Comparison of ENCODE assay signal across 10 mouse cellular contexts in the genomic region with DNA sequence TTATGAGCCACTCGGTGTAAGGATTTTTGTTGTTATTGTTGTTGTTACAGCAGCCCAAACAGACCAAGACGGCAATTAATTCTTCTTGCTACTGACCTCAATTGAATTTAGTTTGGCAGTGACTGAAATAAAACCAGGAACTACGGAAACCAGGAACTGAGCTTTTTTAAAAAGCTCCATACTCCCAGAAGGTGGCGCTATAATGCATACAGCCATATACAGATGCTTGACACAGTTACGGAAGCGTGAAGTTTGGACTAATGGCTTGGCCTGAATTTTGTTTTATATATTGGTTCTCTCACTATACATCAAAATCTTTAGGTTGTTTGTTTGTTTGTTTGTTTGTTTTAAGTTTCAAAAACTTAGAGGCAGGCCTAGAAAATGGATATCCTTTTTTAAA.
A peak's percentile ranks its signal among the peaks of the same experiment; 100 is the strongest.
DNase-seq lines count a peak whose midpoint lies in the region; ATAC-seq and TF ChIP-seq lines count a peak whose summit lies in the region.
"Had no signal": no experiment of that assay in that cellular context is flagged by ENCODE, and none has a peak within 500 bp of the region (broad histone marks: within the 10 kb centered on the region; RNA-seq: fewer than 3 reads in every experiment).

No protein-coding gene starts in this region.

- H3K27me3 ChIP-seq in kidney, postnatal 0 days (ENCODE audit: insufficient read depth, low read length) = no peaks in the 10 kb centered on the region
- H3K27me3 ChIP-seq in CH12.LX (replicated peaks) = no peaks in the 10 kb centered on the region
- no peaks in the 10 kb centered on the region for H3K27me3 ChIP-seq in hindbrain, embryonic 16.5 days (replicated peaks; ENCODE audit: control insufficient read depth, insufficient read depth, low read length)
- H3K27me3 ChIP-seq: limb, embryonic 15.5 days had no signal

- dilution Hi-C loops in CH12.LX (cut with MboI; ENCODE audit: extremely low pct_ligation_motif_present, extremely low pct_unique_long_range_greater_than_20kb, low sequenced_read_pairs) = no loop called here

- ATAC-seq in kidney, postnatal 0 days (replicated peaks; ENCODE audit: low FRiP score, low read depth) = no peak
- ATAC-seq in hindbrain, embryonic 16.5 days = no peak

- H3K79me2 ChIP-seq in CH12.LX (replicated peaks; ENCODE audit: control insufficient read depth, extremely low read depth, insufficient read depth, poor library complexity, severe bottlenecking) = no peaks in the 10 kb centered on the region

- H3K4me3 ChIP-seq in kidney, postnatal 0 days (replicated peaks; ENCODE audit: low read depth, low read length) = no peak overlapping the region
- H3K4me3 ChIP-seq in CH12.LX (replicated peaks in 1 of 3; ENCODE audit: low read depth in 2 of 3, low read length in 2 of 3, poor library complexity in 1 of 3) = no peak overlapping the region
- no peak overlapping the region for H3K4me3 ChIP-seq in cortical plate, adult 2 months (ENCODE audit: insufficient read depth, low read length)
- no peak overlapping the region for H3K4me3 ChIP-seq in hindbrain, embryonic 16.5 days (ENCODE audit: low read length)
- H3K4me3 ChIP-seq: limb, embryonic 15.5 days; myocyte had no signal

- intact Hi-C loops in gastrocnemius, postnatal 36 days (cut with DNase I) = no loop called here

- TF ChIP-seq RAD21 in CH12.LX (IDR thresholded peaks at IDR 0.05; ENCODE audit: low read depth, low read length) = peak; percentile 30

- no peaks in the 10 kb centered on the region for H3K9me3 ChIP-seq in kidney, postnatal 0 days (replicated peaks; ENCODE audit: low read length)
- H3K9me3 ChIP-seq in CH12.LX (replicated peaks; ENCODE audit: low read length) = no peaks in the 10 kb centered on the region
- no peaks in the 10 kb centered on the region for H3K9me3 ChIP-seq in hindbrain, embryonic 16.5 days (ENCODE audit: control insufficient read depth, low read length)
- H3K9me3 ChIP-seq: limb, embryonic 15.5 days had no signal

- no peak for TF ChIP-seq EP300 in CH12.LX (IDR thresholded peaks at IDR 0.05; ENCODE audit: low read length)

- WGBS in kidney, postnatal 0 days = 50% methylated on average over 6 of the region's 6 CpGs
- 61% methylated on average over 6 of the region's 6 CpGs for WGBS in hindbrain, embryonic 16.5 days

- no peaks in the 10 kb centered on the region for H3K4me1 ChIP-seq in kidney, postnatal 0 days (replicated peaks; ENCODE audit: insufficient read depth, low read length)
- no peaks in the 10 kb centered on the region for H3K4me1 ChIP-seq in CH12.LX (ENCODE audit: control insufficient read depth in 1 of 2, insufficient read depth in 2 of 2)
- no peaks in the 10 kb centered on the region for H3K4me1 ChIP-seq in cortical plate, adult 2 months (ENCODE audit: control insufficient read depth, insufficient read depth, low read length)
- no peaks in the 10 kb centered on the region for H3K4me1 ChIP-seq in hindbrain, embryonic 16.5 days (ENCODE audit: control insufficient read depth, insufficient read depth, low read depth, low read length)
- H3K4me1 ChIP-seq: limb, embryonic 15.5 days had no signal

- no peak overlapping the region for H3K9ac ChIP-seq in kidney, postnatal 0 days (ENCODE audit: low read depth, low read length)
- H3K9ac ChIP-seq in CH12.LX (ENCODE audit: insufficient read depth, low read depth) = no peak overlapping the region
- no peak overlapping the region for H3K9ac ChIP-seq in hindbrain, embryonic 16.5 days (ENCODE audit: low read depth, low read length)
- H3K9ac ChIP-seq: limb, embryonic 15.5 days had no signal

- peak; percentile 13 to 23 for DNase-seq in cerebellum, postnatal 10 days
- DNase-seq in cerebellum, postnatal 36 days = no peak
- DNase-seq in kidney, postnatal 0 days (ENCODE audit: low spot score) = peak; percentile 63
- no peak for DNase-seq in kidney, adult 11 months
- no peak for DNase-seq in CH12.LX (ENCODE audit: extremely low read depth)
- DNase-seq in gastrocnemius, postnatal 36 days = no peak

- H3K4me2 ChIP-seq in kidney, postnatal 0 days (ENCODE audit: low read length) = no peak overlapping the region
- no peak overlapping the region for H3K4me2 ChIP-seq in CH12.LX (ENCODE audit: insufficient read depth, low read depth, poor library complexity, severe bottlenecking)
- no peak overlapping the region for H3K4me2 ChIP-seq in hindbrain, embryonic 16.5 days (ENCODE audit: low read length)
- H3K4me2 ChIP-seq: limb, embryonic 15.5 days had no signal

- H3K36me3 ChIP-seq in kidney, postnatal 0 days (ENCODE audit: insufficient read depth, low read length) = no peaks in the 10 kb centered on the region
- no peaks in the 10 kb centered on the region for H3K36me3 ChIP-seq in CH12.LX (replicated peaks in 1 of 2; ENCODE audit: control insufficient read depth in 1 of 2, insufficient read depth in 1 of 2, low read length in 1 of 2)
- no peaks in the 10 kb centered on the region for H3K36me3 ChIP-seq in hindbrain, embryonic 16.5 days (ENCODE audit: control insufficient read depth, insufficient read depth, low read length)
- H3K36me3 ChIP-seq: limb, embryonic 15.5 days had no signal

- no peak for TF ChIP-seq POLR2A in CH12.LX (IDR thresholded peaks at IDR 0.05; ENCODE audit: low read depth, low read length)
- no peak for TF ChIP-seq POLR2A in cortical plate, adult 2 months (IDR thresholded peaks at IDR 0.05; ENCODE audit: extremely low read depth, insufficient read depth, low read length)

- in situ Hi-C loops in CH12.LX (cut with MboI; ENCODE audit: low pct_ligation_motif_present, low pct_unique_long_range_greater_than_20kb, low sequenced_read_pairs) = loop anchor here (25.0 kb wide), 1 partner anchor 206 kb away; no protein-coding TSS in a partner anchor

- TF ChIP-seq CTCF in kidney, postnatal 0 days (IDR thresholded peaks at IDR 0.05; ENCODE audit: low read depth) = peak; percentile 65
- peak in 1 of 2 experiments; percentile 56; a peak in 3 of 4 replicates for TF ChIP-seq CTCF in CH12.LX (conservative IDR thresholded peaks at IDR 0.05 in 1 of 2, IDR thresholded peaks at IDR 0.05 in 1 of 2; ENCODE audit: low read depth in 2 of 2, low read length in 2 of 2)
- peak; percentile 18; the same call in 1 of the 2 replicates for TF ChIP-seq CTCF in cortical plate, adult 2 months (IDR thresholded peaks at IDR 0.05; ENCODE audit: extremely low read depth, insufficient read depth, low read length)

- H3K27ac ChIP-seq in kidney, postnatal 0 days = no peak overlapping the region
- no peak overlapping the region for H3K27ac ChIP-seq in CH12.LX (ENCODE audit: insufficient read depth, low read depth)
- no peak overlapping the region for H3K27ac ChIP-seq in cortical plate, adult 2 months (ENCODE audit: insufficient read depth, low read length)
- no peak overlapping the region for H3K27ac ChIP-seq in hindbrain, embryonic 16.5 days (ENCODE audit: low read depth, low read length)
- H3K27ac ChIP-seq: limb, embryonic 15.5 days had no signal

TF ChIP-seq in CH12.LX, 34 proteins besides CTCF, POLR2A, EP300 and RAD21:
- no peak for TF ChIP-seq UBTF (IDR thresholded peaks at IDR 0.05; ENCODE audit: low read depth, low read length)
- peak; percentile 52; the same call in 1 of the 2 replicates for TF ChIP-seq SMC3 (IDR thresholded peaks at IDR 0.05; ENCODE audit: low read depth, low read length)

Comparison
In these comparisons a context has a peak if more than half of its experiments do, and no peak if none do; other contexts are left out.
1. DNase-seq: peak in cerebellum, postnatal 10 days (2 of 2) and kidney, postnatal 0 days (single experiment); none in cerebellum, postnatal 36 days (0 of 2), kidney, adult 11 months (single experiment), CH12.LX (single experiment) and gastrocnemius, postnatal 36 days (0 of 2).